Mouse (Mus musculus) hindbrain, embryonic 14.5 days (tissue): ENCODE results near the gene Gal3st1. TPM values are rescaled to one million over a fixed set of nuclear protein-coding genes. Genes with fewer than 3 reads are reported as not detected.

Experiments
- ATAC-seq: fragments of 200-750 bp; cut with Nextera tagmentation; 2 replicates; pipeline ENCODE4 v1.8.0; 2017; ENCODE audit warnings: moderate number of reproducible peaks, mild to moderate bottlenecking, moderate TSS enrichment, moderate library complexity; ENCODE audit not compliant: low FRiP score
- DNase-seq: peaks from one replicate; pipeline ENCODE4 v3.0.0-alpha.2; 2015; ENCODE audit warnings: low spot score
- H3K27ac ChIP-seq: fragments of 300-500 bp; sonication (generic); 2 replicates; pipeline ENCODE4 v1.5.1; 2014; ENCODE audit warnings: mild to moderate bottlenecking, moderate library complexity
- H3K27me3 ChIP-seq: fragments of 300-500 bp; sonication (generic); 2 replicates; pipeline ENCODE4 v1.6.1; 2014; ENCODE audit warnings: mild to moderate bottlenecking, low read length, mixed read lengths; ENCODE audit not compliant: control insufficient read depth, insufficient read depth
- H3K36me3 ChIP-seq: fragments of 300-500 bp; sonication (generic); replicated peaks from 2 replicates; pipeline ENCODE4 v1.6.1; 2014; ENCODE audit not compliant: control insufficient read depth, insufficient read depth
- H3K4me1 ChIP-seq: fragments of 300-500 bp; sonication (generic); replicated peaks from 2 replicates; pipeline ENCODE4 v1.6.1; 2014; ENCODE audit warnings: antibody characterized with exemption, low read length, mixed read lengths; ENCODE audit not compliant: control insufficient read depth, insufficient read depth
- H3K4me2 ChIP-seq: fragments of 300-500 bp; sonication (generic); replicated peaks from 2 replicates; pipeline ENCODE4 v1.6.1; 2014; ENCODE audit warnings: mild to moderate bottlenecking, moderate library complexity
- H3K4me3 ChIP-seq: fragments of 300-500 bp; sonication (generic); replicated peaks from 2 replicates; pipeline ENCODE4 v1.5.1; 2014; ENCODE audit warnings: mild to moderate bottlenecking, low read length
- H3K9ac ChIP-seq: fragments of 300-500 bp; sonication (generic); 2 replicates; pipeline ENCODE4 v1.6.1; 2014
- H3K9me3 ChIP-seq: fragments of 300-500 bp; sonication (generic); 2 replicates; pipeline ENCODE4 v1.6.1; 2016; ENCODE audit warnings: low read length; ENCODE audit not compliant: control insufficient read depth
- WGBS: fragments of 180-500 bp; shearing (Covaris S2); extraction: QIAGEN DNeasy Blood & Tissue Kit; methylation state at CpG from one replicate; pipeline ENCODE4 v1.1.7; 2014; 5-methylcytosine and 5-hydroxymethylcytosine counted together
- polyA plus RNA-seq: library from polyadenylated mRNA; unstranded; fragments of >200 nt; fragmentation: Nextera tagmentation; extraction: Ambion mirVana; gene quantifications from 2 replicates; pipeline ENCODE4 v1.2.1, GENCODE M21; 2014

Gal3st1 gene
- polyA plus RNA-seq, 1 experiment from 2014 or later = 8.1 TPM

GRCm38 (mm10) chr11:4035916-4036315, 52.5 kb downstream of the Gal3st1 start:
- Histone ChIP-seq H3K9me3 (no peaks in the 10 kb centered on the region), H3K27me3 (0 out of 2 replicates have a peak, but pooled peaks cover 2% of the 10 kb centered on the region)
- WGBS = 92% methylated on average over 6 of the region's 6 CpGs

GRCm38 (mm10) chr11:4036365-4037084, 53.1 kb downstream of the Gal3st1 start:
- DNase-seq (no peak), ATAC-seq (no peak)
- H3K9ac ChIP-seq = no peak overlapping the region
- H3K4me3 ChIP-seq = no peak overlapping the region
- no peaks in the 10 kb centered on the region for H3K9me3 ChIP-seq
- no peaks in the 10 kb centered on the region for H3K4me1 ChIP-seq
- no peaks in the 10 kb centered on the region for H3K36me3 ChIP-seq
- 0 out of 2 replicates have a peak, but pooled peaks cover 2% of the 10 kb centered on the region for H3K27me3 ChIP-seq
- WGBS = 77% methylated on average over 9 of the region's 9 CpGs
- H3K27ac ChIP-seq = no peak overlapping the region
- no peak overlapping the region for H3K4me2 ChIP-seq

More at GRCm38 (mm10) chr11:4035916-4036315, 52.5 kb downstream of the Gal3st1 start:
- no peak for ATAC-seq
- DNase-seq = no peak
- H3K4me2 ChIP-seq = no peak overlapping the region
- no peaks in the 10 kb centered on the region for H3K4me1 ChIP-seq
- no peak overlapping the region for H3K9ac ChIP-seq
- no peak overlapping the region for H3K4me3 ChIP-seq
- H3K27ac ChIP-seq = no peak overlapping the region
- no peaks in the 10 kb centered on the region for H3K36me3 ChIP-seq

GRCm38 (mm10) chr11:4039951-4040350, 56.5 kb downstream of the Gal3st1 start:
- Histone ChIP-seq H3K9ac (no peak overlapping the region), H3K36me3 (no peaks in the 10 kb centered on the region), H3K27ac (no peak overlapping the region), H3K4me1 (no peaks in the 10 kb centered on the region), H3K27me3 (no peaks in the 10 kb centered on the region), H3K9me3 (no peaks in the 10 kb centered on the region), H3K4me2 (no peak overlapping the region), H3K4me3 (no peak overlapping the region)
- 90% methylated on average over 4 of the region's 4 CpGs for WGBS
- no peak for ATAC-seq
- no peak for DNase-seq

- Histone ChIP-seq H3K36me3 (no peaks in the 10 kb centered on the region), H3K4me2 (no peak overlapping the region), H3K27ac (no peak overlapping the region), H3K4me3 (no peak overlapping the region), H3K9me3 (no peaks in the 10 kb centered on the region), H3K4me1 (no peaks in the 10 kb centered on the region), H3K27me3 (no peaks in the 10 kb centered on the region), H3K9ac (no peak overlapping the region)
- no peak for ATAC-seq
- no peak for DNase-seq
- 89% methylated on average over 6 of the region's 6 CpGs for WGBS
Observed at GRCm38 (mm10) chr11:4041123-4041625, 57.7 kb downstream of the Gal3st1 start.

GRCm38 (mm10) chr11:4043081-4043480, 59.6 kb downstream of the Gal3st1 start:
- DNase-seq (no peak), ATAC-seq (no peak)
- Histone ChIP-seq H3K9me3 (no peaks in the 10 kb centered on the region), H3K4me3 (no peak overlapping the region), H3K9ac (no peak overlapping the region), H3K27me3 (no peaks in the 10 kb centered on the region), H3K4me1 (no peaks in the 10 kb centered on the region), H3K27ac (no peak overlapping the region), H3K36me3 (no peaks in the 10 kb centered on the region), H3K4me2 (no peak overlapping the region)
- WGBS = 92% methylated on average over 7 of the region's 7 CpGs

- Histone ChIP-seq H3K4me2 (no peak overlapping the region), H3K4me3 (no peak overlapping the region), H3K9me3 (no peaks in the 10 kb centered on the region), H3K9ac (no peak overlapping the region), H3K36me3 (no peaks in the 10 kb centered on the region), H3K27me3 (no peaks in the 10 kb centered on the region), H3K27ac (no peak overlapping the region), H3K4me1 (no peaks in the 10 kb centered on the region)
- ATAC-seq (no peak), DNase-seq (no peak)
- WGBS = 65% methylated on average over 5 of the region's 5 CpGs
Observed at GRCm38 (mm10) chr11:4046526-4046925, 63.1 kb downstream of the Gal3st1 start.

GRCm38 (mm10) chr11:4047766-4048165, 64.3 kb downstream of the Gal3st1 start:
- no peak overlapping the region for H3K9ac ChIP-seq
- H3K27ac ChIP-seq = no peak overlapping the region
- no peaks in the 10 kb centered on the region for H3K36me3 ChIP-seq
- DNase-seq = no peak
- no peaks in the 10 kb centered on the region for H3K9me3 ChIP-seq
- no peaks in the 10 kb centered on the region for H3K4me1 ChIP-seq
- no peak overlapping the region for H3K4me2 ChIP-seq
- H3K27me3 ChIP-seq = no peaks in the 10 kb centered on the region
- H3K4me3 ChIP-seq = no peak overlapping the region
- no peak for ATAC-seq
- 96% methylated on average over 2 of the region's 2 CpGs for WGBS

- H3K4me3 ChIP-seq = no peak overlapping the region
- H3K27me3 ChIP-seq = no peaks in the 10 kb centered on the region
- H3K9ac ChIP-seq = no peak overlapping the region
- no peak for ATAC-seq
- H3K4me1 ChIP-seq = no peaks in the 10 kb centered on the region
- H3K4me2 ChIP-seq = no peak overlapping the region
- no peak overlapping the region for H3K27ac ChIP-seq
- no peaks in the 10 kb centered on the region for H3K9me3 ChIP-seq
- WGBS = 89% methylated on average over 6 of the region's 6 CpGs
- DNase-seq = no peak
- H3K36me3 ChIP-seq = no peaks in the 10 kb centered on the region
Observed at GRCm38 (mm10) chr11:4048438-4048837, 65.0 kb downstream of the Gal3st1 start.
